Mouse (Mus musculus) CD8-positive naive resting alpha-beta T cell, adult 2 months (primary cell): ENCODE measurements around the gene Rln1.
A peak's percentile ranks its signal among the peaks of the same experiment; 100 is the strongest.

Experiments
- DNase-seq, 2 experiments: peaks; one replicate each; pipeline ENCODE4 v3.0.0; 2022; ENCODE audit warnings: low read depth in 2 of 2, low spot score in 2 of 2

The Rln1 gene

DNA sequence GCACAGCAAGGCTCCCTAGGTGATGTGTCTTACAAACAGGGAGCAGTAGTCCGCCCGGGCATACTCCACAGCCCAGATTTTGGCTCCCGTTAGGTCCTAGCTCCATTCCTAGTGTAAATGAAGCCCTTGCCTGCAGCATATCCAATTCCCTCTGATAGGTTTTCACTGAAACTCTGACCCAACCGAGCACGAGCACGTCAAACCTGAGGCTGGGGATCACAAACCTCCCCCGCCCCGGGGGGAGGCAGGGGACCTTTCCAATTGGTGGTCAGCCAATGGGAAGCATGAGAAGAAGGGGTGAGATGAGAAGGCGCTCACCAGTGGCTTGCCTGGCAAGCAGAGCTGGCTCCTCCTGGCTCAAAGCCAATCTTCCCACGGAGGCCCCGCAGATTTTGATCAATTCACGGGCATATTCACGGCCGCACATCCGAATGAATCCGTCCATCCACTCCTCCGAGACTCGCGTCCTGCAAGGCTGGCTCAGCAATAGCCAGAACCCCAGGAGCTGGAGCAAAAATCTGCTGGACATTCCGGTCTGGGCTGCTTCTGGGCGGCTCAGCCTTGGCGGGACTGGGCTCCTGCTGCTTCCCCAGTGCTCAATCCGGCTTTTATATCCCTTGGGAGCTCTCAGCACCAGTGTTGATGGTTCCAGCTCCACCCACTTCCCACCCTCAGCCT lies at the start of gene Rln1:
Rln1 (minus strand) TSS at position 603 of the 678 bp plus-strand sequence.
- no peak for DNase-seq

- no peak for DNase-seq
Observed at GRCm38 (mm10) chr19:29383368-29383767, 48.9 kb upstream of the Rln1 start.

GRCm38 (mm10) chr19:29379839-29380603 lies 45.6 kb upstream of the Rln1 start:
- DNase-seq, result no peak

DNA sequence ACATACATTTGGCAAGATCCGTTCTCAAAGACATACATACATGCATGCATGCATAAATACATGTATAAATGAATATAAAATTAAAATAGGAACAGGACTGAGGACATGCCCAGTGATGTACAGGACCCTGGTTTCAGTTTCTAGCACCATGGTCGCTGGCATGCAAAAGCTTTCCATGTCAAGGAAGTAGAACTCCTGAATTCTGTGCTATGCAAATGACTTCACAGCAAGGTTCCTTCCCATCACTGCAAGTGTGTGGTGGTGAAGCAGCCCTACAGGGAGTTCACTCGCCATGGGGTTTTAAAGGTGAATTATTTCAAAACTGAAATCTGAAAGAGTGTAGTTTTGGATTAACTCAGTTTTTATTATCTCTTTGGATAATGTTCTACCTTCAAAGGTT lies 41.9 kb upstream of the Rln1 start:
- DNase-seq, result no peak

DNA sequence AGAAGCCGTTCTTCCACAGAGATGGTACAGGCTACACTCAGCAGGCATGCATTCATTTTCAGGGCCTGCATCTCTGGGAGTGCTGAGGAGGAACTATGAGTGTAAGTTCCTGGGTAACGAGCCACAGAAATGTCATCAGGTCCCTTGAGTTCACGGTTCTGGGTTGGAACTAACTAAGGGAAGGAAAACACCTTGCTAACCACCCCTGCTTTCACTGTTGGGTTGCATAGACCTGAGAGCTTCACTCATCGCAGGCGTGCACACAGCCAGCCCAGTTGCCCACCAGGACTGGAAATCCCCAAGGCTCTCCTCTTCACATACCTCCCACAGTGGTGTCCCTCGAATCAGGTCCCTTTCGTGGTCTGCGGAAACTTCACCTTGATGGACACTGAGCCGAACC lies 40.5 kb upstream of the Rln1 start:
- no peak for DNase-seq

DNA sequence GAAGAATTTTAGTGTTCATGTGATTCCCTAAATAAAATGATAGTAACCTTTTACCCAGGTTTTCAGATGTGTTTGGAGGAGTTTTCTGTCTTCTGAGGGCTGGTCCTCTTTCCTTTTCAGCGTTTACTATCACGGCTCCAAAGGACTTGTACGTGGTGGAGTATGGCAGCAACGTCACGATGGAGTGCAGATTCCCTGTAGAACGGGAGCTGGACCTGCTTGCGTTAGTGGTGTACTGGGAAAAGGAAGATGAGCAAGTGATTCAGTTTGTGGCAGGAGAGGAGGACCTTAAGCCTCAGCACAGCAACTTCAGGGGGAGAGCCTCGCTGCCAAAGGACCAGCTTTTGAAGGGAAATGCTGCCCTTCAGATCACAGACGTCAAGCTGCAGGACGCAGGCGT lies 39.0 kb upstream of the Rln1 start:
- no peak for DNase-seq

- DNase-seq, result no peak
Observed at GRCm38 (mm10) chr19:29372621-29373020, 38.2 kb upstream of the Rln1 start.

- no peak for DNase-seq
Observed at GRCm38 (mm10) chr19:29372138-29372537, 37.7 kb upstream of the Rln1 start.

- DNase-seq, result no peak
Observed at GRCm38 (mm10) chr19:29371284-29372081, 37.0 kb upstream of the Rln1 start.

GRCm38 (mm10) chr19:29370545-29371283 lies 36.2 kb upstream of the Rln1 start:
- DNase-seq, result no peak

- no peak for DNase-seq
Observed at GRCm38 (mm10) chr19:29370112-29370511, 35.6 kb upstream of the Rln1 start.

DNA sequence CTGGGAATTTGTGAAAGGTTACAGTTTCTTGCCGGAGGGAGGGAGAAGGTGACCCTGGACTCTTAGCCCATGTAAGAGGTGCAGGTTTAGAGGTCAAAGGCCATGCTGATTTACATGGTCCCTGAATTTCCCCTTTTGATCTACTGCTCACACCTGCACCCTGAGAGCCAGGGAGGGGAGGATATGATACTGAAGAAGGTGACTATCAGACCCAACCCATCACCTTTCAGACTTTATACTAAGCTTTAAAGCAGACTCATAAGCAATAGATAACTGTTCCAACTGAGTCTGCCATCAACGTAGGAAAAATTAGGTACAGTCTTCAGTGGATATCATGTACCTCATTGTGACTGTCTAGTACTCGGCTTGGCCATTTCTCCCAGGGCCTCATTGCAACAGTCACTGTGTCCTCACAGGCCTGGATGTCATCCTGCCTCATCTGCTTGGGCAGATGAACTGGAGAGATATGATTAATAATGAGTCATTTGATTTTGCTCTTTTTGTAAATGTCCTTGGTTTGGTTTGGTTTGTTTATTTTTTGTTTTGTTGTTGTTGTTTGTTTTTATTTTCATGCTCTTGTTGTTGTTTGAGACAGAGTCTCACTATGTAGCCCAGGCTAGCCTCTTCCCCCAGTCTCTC lies 34.3 kb upstream of the Rln1 start:
- DNase-seq, result no peak

DNA sequence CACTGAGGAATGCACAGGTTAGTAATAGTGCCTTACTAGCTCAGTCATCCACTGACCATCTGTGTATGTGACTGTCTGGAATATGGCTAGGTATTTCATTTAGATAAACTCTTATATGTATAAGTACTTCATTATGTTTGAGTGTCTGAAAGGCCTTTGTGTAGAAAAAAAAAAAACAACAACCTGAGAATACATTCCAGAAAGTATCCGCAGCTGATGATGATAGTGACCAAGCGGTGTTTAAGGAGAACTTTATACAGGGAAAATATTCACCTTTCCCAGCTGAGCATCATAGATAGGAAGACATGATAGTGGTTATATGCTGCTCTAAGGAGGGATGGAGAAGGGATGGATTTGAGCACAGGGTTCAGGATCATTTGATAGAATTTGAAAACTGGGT lies 33.6 kb upstream of the Rln1 start:
- no peak for DNase-seq

GRCm38 (mm10) chr19:29366969-29367622 lies 32.6 kb upstream of the Rln1 start, which contains the start of the genes Plgrkt and Cd274:
Gene Plgrkt (minus strand): TSS chr19:29367390.
Gene Cd274 (plus strand): TSS chr19:29367455.
- peak; percentile 80 to 83 for DNase-seq

- no peak for DNase-seq
Observed at GRCm38 (mm10) chr19:29366226-29366968, 31.9 kb upstream of the Rln1 start.

DNA sequence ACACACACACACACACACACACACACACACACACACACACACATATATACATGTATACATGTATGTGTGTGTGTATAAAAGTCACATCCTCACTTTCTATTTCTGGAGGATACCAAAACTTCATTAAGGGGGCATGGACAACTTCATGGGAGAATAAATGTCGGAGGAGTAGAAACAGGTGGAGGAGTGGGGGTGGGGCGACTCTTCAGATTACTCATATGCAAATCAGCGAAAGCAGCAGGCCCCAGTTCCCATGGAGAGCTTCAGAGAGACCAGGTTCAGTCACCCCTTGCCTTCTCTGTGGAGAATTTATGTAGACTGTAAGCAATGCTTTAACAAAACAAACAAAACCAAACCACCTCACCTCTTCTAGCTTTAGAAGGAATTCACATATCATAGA lies 30.6 kb upstream of the Rln1 start:
- DNase-seq, result no peak

DNA sequence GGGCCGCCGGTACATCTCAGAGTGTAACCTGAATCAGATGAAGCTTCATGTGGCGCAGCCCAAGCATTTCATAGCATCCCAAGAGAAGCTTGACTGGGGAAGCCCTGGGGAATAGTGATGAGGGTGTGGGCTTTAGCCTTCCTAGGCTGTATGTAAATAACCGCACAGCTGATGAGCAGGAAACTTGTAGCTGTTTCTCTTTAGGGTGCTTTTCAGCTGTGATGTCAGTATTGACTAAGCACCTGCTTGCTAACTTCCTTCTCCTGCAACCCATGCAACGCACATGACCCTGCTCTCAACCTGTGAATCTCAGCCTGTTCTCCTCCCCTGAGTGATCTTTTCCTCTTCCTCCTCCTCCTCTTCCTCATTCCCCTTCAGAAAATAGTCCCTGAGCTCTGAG lies 29.6 kb upstream of the Rln1 start:
- DNase-seq, result no peak

- no peak for DNase-seq
Observed at GRCm38 (mm10) chr19:29363557-29363956, 29.1 kb upstream of the Rln1 start.

DNA sequence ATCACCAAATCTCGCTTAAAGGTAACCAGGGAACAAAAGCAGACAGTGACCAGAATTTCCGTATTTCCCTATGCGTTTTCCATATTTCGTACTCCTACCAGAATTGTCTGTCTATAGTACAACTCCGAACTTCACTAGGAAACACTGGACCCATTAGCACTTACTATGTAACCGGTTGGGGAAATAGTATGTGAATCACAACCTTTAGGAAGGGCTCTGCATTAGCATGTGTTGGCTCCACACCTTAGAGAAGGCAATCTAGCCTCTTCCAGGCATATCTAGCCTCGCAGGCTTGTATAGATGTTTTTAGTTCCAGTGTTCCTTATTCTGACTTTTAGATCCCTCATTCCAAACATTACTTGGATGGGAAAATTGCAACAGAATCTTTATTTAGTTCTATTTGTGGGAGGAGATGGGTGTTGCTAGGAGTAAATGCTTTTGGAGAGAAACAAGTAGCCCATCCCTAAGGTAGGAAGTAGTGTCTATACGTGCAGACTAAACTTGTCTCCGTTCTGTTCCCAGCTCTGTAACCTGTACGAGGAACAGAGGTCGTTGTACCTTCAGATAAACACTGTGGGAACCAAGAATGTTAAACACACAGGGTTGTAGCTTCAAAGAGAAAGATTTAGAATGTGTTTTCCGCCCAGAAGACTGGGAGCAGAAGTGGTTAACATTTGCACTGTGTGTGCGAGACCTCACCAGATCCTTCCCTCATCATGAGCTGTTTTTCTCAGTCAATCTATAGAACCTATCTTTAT lies 27.9 kb upstream of the Rln1 start:
- DNase-seq, result no peak
